1 mouse cellular context compared by ENCODE assay signal in genomic region chr8:47833944-47834343, GRCm38 (mm10).
TF ChIP-seq lines count a peak whose summit lies in the region.

No protein-coding gene starts in this region.

TF ChIP-seq in MEL, 35 proteins besides CTCF, POLR2A, EP300 and RAD21 (continued from another document):
- TF ChIP-seq SIN3A (IDR thresholded peaks at IDR 0.05; ENCODE audit: low read length), result no peak
- TF ChIP-seq ZMIZ1 (IDR thresholded peaks at IDR 0.05; ENCODE audit: low read depth, low read length), result no peak
- no peak for TF ChIP-seq ZNF384 (IDR thresholded peaks at IDR 0.05; ENCODE audit: low read depth, low read length)
- no peak for TF ChIP-seq KAT2A (conservative IDR thresholded peaks at IDR 0.05; ENCODE audit: low read depth, low read length)
- TF ChIP-seq ETS1 (IDR thresholded peaks at IDR 0.05; ENCODE audit: low read depth, low read length), result no peak
- TF ChIP-seq RCOR1 (IDR thresholded peaks at IDR 0.05; ENCODE audit: low read depth, low read length), result 0 out of 2 replicates have a peak, but pooled peaks have one; percentile 27
- no peak for TF ChIP-seq MAZ (IDR thresholded peaks at IDR 0.05; ENCODE audit: low read depth, low read length)
- TF ChIP-seq USF1 (IDR thresholded peaks at IDR 0.05; ENCODE audit: low read depth, low read length), result peak; percentile 6; the same call in 1 of the 2 replicates
- no peak for TF ChIP-seq POLR2AphosphoS2 (IDR thresholded peaks at IDR 0.05; ENCODE audit: low read length)
